Mouse (Mus musculus): ENCODE data around the gene Slc25a13. TPM values are rescaled to one million over a fixed set of nuclear protein-coding genes. Genes with fewer than 3 reads are reported as not detected.
"Not testable (repeated sequence)": the region's sequence is repeated elsewhere in the genome, so short reads cannot be mapped to it uniquely, and the experiment has no call there.

The Slc25a13 gene
- polyA plus RNA-seq, 1 experiment from 2014 or later, result 167 TPM

DNA sequence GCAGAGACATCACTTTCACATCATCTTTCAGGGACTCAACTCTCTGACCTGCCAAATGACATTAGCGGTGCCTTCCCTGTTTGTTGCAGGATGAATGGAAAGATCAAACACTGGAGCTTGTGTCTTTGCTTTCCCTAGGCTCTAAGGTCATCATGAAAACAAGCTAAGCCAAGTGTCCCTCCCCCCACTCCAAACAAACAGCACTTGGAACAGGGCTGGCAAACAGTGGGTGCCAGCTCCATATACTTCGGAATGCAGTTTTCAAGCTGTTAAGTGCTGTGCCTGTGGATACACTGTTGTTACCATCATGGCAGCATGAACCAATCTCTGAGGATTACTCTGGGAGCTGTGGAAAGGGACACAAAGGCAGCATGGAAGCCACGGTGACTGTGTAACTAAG, 9.1 kb downstream of the Slc25a13 start:
- Histone ChIP-seq H3K27me3 (ENCODE audit: insufficient read depth, low read length) (no peaks in the 10 kb centered on the region), H3K4me3 (ENCODE audit: low read depth, low read length) (no peak overlapping the region), H3K9me3 (ENCODE audit: low read length) (no peaks in the 10 kb centered on the region), H3K4me2 (ENCODE audit: low read depth, low read length) (peak overlapping the region; percentile 11; the same call in 1 of the 2 replicates), H3K4me1 (ENCODE audit: insufficient read depth) (peaks cover 51% of the 10 kb centered on the region), H3K9ac (replicated peaks) (no peak overlapping the region), H3K27ac (ENCODE audit: low read depth) (peak overlapping the region; percentile 77), H3K36me3 (replicated peaks; ENCODE audit: insufficient read depth, low read length) (no peaks in the 10 kb centered on the region)
- 55% methylated on average over 3 of the region's 3 CpGs for WGBS (ENCODE audit: insufficient replicate concordance)
- TF ChIP-seq EP300 (IDR thresholded peaks at IDR 0.05; ENCODE audit: low read depth) (peak; percentile 41; the same call in 1 of the 2 replicates), CTCF (IDR thresholded peaks at IDR 0.05; ENCODE audit: low read depth) (no peak)
- peak; percentile 72 for ATAC-seq
- peak; percentile 37 for DNase-seq

DNA sequence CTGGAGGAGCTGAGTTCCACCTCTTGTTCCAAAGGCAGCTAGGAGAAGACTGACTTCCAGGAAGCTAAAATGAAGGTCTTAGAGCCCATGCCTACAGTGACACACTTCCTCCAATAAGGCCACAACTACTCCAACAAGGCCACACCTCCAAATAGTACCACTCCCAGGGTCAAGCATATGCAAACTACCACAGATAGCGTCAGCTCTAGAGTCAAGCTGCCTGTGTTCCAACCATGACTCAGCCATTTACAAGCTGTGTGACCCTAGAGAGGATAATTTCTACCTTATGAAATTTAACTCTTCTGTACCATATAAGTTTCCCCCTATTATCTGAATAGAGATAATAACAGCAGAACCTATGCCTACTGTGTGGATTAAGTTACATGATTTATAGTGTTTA, 9.6 kb downstream of the Slc25a13 start:
- Histone ChIP-seq H3K4me1 (ENCODE audit: insufficient read depth) (peaks cover 52% of the 10 kb centered on the region), H3K27ac (ENCODE audit: low read depth) (peak overlapping the region; percentile 77), H3K9me3 (ENCODE audit: low read length) (no peaks in the 10 kb centered on the region), H3K36me3 (replicated peaks; ENCODE audit: insufficient read depth, low read length) (no peaks in the 10 kb centered on the region), H3K4me3 (ENCODE audit: low read depth, low read length) (no peak overlapping the region), H3K27me3 (ENCODE audit: insufficient read depth, low read length) (no peaks in the 10 kb centered on the region), H3K4me2 (ENCODE audit: low read depth, low read length) (no peak overlapping the region), H3K9ac (replicated peaks) (no peak overlapping the region)
- ATAC-seq, result peak; percentile 55
- no peak for DNase-seq
- TF ChIP-seq EP300 (IDR thresholded peaks at IDR 0.05; ENCODE audit: low read depth) (no peak), CTCF (IDR thresholded peaks at IDR 0.05; ENCODE audit: low read depth) (no peak)
- 24% methylated on average over 1 of the region's 1 CpGs for WGBS (ENCODE audit: insufficient replicate concordance)

DNA sequence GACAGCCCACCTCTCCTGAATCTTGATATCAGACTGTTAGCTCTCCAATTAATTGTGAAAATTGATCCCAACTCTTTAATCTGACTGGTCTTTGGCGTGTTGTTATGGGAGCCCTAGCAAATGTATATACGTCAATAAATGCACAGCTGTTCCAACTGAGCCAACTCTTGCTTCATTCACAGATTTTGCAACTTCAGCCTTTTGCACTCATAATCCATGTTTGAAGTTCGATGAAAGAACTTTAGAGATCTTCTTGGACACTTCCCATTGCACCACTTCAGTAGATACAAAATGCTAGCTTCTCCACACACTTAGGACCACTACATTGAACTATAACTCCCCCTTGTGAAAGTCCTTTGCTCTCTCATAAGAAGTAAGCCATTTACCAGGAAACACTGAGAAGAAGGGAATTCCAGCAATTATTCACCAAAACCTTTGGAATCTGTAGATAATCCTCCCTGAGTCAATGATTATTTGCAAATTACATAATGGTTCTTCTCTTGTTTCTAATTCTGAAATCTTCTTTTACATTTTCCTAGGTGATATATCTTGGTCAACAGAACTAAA, 11.3 kb downstream of the Slc25a13 start:
- Histone ChIP-seq H3K36me3 (replicated peaks; ENCODE audit: insufficient read depth, low read length) (no peaks in the 10 kb centered on the region), H3K27me3 (ENCODE audit: insufficient read depth, low read length) (no peaks in the 10 kb centered on the region), H3K4me2 (ENCODE audit: low read depth, low read length) (no peak overlapping the region), H3K4me3 (ENCODE audit: low read depth, low read length) (no peak overlapping the region), H3K27ac (ENCODE audit: low read depth) (peak overlapping the region; percentile 53), H3K9ac (replicated peaks) (no peak overlapping the region), H3K4me1 (ENCODE audit: insufficient read depth) (peaks cover 49% of the 10 kb centered on the region), H3K9me3 (ENCODE audit: low read length) (no peaks in the 10 kb centered on the region)
- no peak for ATAC-seq
- TF ChIP-seq CTCF (IDR thresholded peaks at IDR 0.05; ENCODE audit: low read depth) (no peak), EP300 (IDR thresholded peaks at IDR 0.05; ENCODE audit: low read depth) (peak; percentile 72; the same call in 1 of the 2 replicates)
- WGBS (ENCODE audit: insufficient replicate concordance), result 34% methylated on average over 3 of the region's 3 CpGs
- DNase-seq, result no peak

DNA sequence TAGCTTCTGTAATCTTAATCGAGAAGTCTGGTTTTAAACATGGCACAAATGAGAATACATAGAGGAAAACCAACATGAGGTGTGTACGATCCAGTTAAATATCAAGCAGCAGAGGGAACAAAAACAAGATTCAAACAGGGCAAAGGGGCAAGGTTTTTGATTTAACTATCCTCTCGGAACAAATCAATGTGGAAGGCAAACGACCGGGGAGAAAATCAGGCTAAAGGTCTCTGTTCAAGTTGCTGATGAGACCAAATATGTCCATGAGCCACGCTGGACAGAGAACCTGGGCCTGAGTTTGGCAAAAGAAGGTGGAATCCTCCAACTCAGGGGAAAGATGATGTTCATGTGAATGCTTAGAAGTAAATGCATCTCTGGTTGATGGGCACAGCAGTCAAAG, 14.5 kb downstream of the Slc25a13 start:
- ATAC-seq, result peak; percentile 89
- H3K27me3 ChIP-seq (ENCODE audit: insufficient read depth, low read length), result no peaks in the 10 kb centered on the region
- peak overlapping the region; percentile 16; the same call in 1 of the 2 replicates for H3K9ac ChIP-seq (replicated peaks)
- peak overlapping the region; percentile 96 for H3K27ac ChIP-seq (ENCODE audit: low read depth)
- H3K4me3 ChIP-seq (ENCODE audit: low read depth, low read length), result no peak overlapping the region
- 65% methylated on average over 6 of the region's 6 CpGs for WGBS (ENCODE audit: insufficient replicate concordance)
- H3K4me2 ChIP-seq (ENCODE audit: low read depth, low read length), result no peak overlapping the region
- no peak for TF ChIP-seq CTCF (IDR thresholded peaks at IDR 0.05; ENCODE audit: low read depth)
- TF ChIP-seq EP300 (IDR thresholded peaks at IDR 0.05; ENCODE audit: low read depth), result peak; percentile 72
- H3K36me3 ChIP-seq (replicated peaks; ENCODE audit: insufficient read depth, low read length), result no peaks in the 10 kb centered on the region
- H3K4me1 ChIP-seq (ENCODE audit: insufficient read depth), result peaks cover 25% of the 10 kb centered on the region
- H3K9me3 ChIP-seq (ENCODE audit: low read length), result no peaks in the 10 kb centered on the region
- no peak for DNase-seq

DNA sequence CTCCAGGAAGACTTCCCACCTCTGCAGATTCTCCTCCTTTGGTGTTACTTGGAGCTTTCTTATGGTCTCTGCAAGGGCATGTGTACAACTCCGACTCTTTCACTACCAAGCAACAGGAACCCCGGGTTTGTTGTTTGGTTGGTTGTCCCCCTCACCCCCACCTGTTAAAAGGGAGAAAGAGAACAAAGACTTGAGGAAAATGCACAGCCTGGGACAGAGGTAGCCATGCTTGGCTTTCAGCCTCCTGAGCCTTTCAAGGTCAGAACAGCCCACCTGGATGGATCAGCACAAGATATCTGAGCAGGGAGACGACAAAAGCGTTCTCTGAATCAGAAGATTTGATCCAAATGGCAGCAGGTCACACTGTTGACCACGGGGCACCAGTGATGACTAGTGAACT, 15.0 kb downstream of the Slc25a13 start:
- no peak for DNase-seq
- Histone ChIP-seq H3K27me3 (ENCODE audit: insufficient read depth, low read length) (no peaks in the 10 kb centered on the region), H3K4me3 (ENCODE audit: low read depth, low read length) (no peak overlapping the region), H3K36me3 (replicated peaks; ENCODE audit: insufficient read depth, low read length) (no peaks in the 10 kb centered on the region), H3K27ac (ENCODE audit: low read depth) (peak overlapping the region; percentile 96), H3K4me1 (ENCODE audit: insufficient read depth) (peaks cover 21% of the 10 kb centered on the region; the same call in 1 of the 2 replicates), H3K9me3 (ENCODE audit: low read length) (no peaks in the 10 kb centered on the region), H3K9ac (replicated peaks) (peak overlapping the region; percentile 16; the same call in 1 of the 2 replicates), H3K4me2 (ENCODE audit: low read depth, low read length) (no peak overlapping the region)
- peak; percentile 30; the same call in 1 of the 2 replicates for ATAC-seq
- TF ChIP-seq CTCF (IDR thresholded peaks at IDR 0.05; ENCODE audit: low read depth) (no peak), EP300 (IDR thresholded peaks at IDR 0.05; ENCODE audit: low read depth) (no peak)
- 67% methylated on average over 5 of the region's 5 CpGs for WGBS (ENCODE audit: insufficient replicate concordance)

DNA sequence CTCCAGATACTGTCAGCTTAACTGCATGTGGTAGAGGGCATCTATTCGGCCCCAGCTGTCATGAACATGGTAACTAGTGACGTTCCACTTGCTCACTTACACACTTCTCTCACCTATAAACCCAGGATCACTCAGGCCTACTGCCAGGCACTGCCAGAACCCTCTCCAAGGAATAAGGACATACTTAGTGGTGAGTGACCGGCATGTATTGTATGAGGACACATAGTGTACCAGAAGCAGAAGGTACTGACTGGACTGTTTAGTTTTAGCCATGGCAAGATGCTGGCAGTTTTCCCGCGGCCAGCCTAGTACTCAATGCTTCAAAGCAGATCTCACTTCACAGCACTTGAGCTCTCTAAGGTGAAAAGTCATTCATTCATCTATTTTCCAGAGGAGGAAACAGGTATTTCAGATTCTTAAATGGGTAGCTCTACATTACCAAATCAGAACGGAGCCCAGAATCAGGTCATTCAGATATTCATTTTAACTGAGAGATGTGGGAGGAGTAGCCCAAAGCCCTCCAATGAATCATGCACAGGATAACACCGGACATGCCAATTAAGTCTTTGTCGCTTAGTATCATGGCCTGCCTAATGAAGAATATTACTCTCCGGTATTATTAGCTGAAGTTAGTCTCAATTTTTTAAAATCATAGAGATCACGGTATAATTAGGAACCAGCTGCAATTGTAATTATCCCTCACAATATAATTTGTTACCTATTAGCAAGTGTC, 17.7 kb downstream of the Slc25a13 start:
- Histone ChIP-seq H3K36me3 (replicated peaks; ENCODE audit: insufficient read depth, low read length) (peaks cover 3% of the 10 kb centered on the region; the same call in 1 of the 2 replicates), H3K9me3 (ENCODE audit: low read length) (no peaks in the 10 kb centered on the region), H3K9ac (replicated peaks) (no peak overlapping the region), H3K4me1 (ENCODE audit: insufficient read depth) (peaks cover 19% of the 10 kb centered on the region), H3K27ac (ENCODE audit: low read depth) (peak overlapping the region; percentile 11; the same call in 1 of the 2 replicates), H3K4me3 (ENCODE audit: low read depth, low read length) (no peak overlapping the region), H3K27me3 (ENCODE audit: insufficient read depth, low read length) (no peaks in the 10 kb centered on the region), H3K4me2 (ENCODE audit: low read depth, low read length) (no peak overlapping the region)
- ATAC-seq, result no peak
- no peak for TF ChIP-seq EP300 (IDR thresholded peaks at IDR 0.05; ENCODE audit: low read depth)
- no peak for TF ChIP-seq CTCF (IDR thresholded peaks at IDR 0.05; ENCODE audit: low read depth)
- no peak for DNase-seq
- WGBS (ENCODE audit: insufficient replicate concordance), result 87% methylated on average over 10 of the region's 10 CpGs

DNA sequence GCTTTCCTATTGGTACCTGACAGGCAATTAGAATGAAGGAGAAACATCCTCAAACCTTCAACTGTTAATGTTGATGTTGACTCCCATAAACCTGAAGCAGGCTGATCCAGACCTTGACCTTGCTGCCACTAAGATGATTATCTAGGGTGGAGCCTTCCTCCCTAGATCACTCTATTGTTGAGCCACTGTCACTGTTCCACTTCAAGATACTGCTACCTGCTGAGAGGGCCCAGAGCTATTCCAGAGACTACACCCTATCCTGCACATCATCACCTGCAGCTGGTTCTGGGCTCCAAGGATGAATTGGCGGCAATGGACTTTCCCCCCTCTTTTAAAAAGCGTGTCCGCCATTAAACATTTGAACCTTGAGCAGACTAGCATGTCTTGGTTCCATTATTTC, 18.9 kb downstream of the Slc25a13 start:
- not testable (repeated sequence) for ATAC-seq; H3K4me2 ChIP-seq (ENCODE audit: low read depth, low read length); H3K4me3 ChIP-seq (ENCODE audit: low read depth, low read length); H3K9me3 ChIP-seq (ENCODE audit: low read length); H3K27me3 ChIP-seq (ENCODE audit: insufficient read depth, low read length); H3K4me1 ChIP-seq (ENCODE audit: insufficient read depth); H3K36me3 ChIP-seq (replicated peaks; ENCODE audit: insufficient read depth, low read length); H3K27ac ChIP-seq (ENCODE audit: low read depth); H3K9ac ChIP-seq (replicated peaks); DNase-seq
- 88% methylated on average over 3 of the region's 3 CpGs for WGBS (ENCODE audit: insufficient replicate concordance)
